Mouse (Mus musculus) lung, postnatal 14 days (tissue): ENCODE measurements around the gene Slc16a12.

Experiments used
- DNase-seq: peaks from one replicate; pipeline ENCODE4 v3.0.0; 2021

Gene Slc16a12

GRCm38 (mm10) chr19:34726254-34726962 is 20.7 kb downstream of the Slc16a12 start:
- no peak for DNase-seq

GRCm38 (mm10) chr19:34725418-34725817 is 21.7 kb downstream of the Slc16a12 start:
- no peak for DNase-seq

GRCm38 (mm10) chr19:34724598-34724997 is 22.5 kb downstream of the Slc16a12 start:
- DNase-seq: no peak

- DNase-seq: no peak
Measured at GRCm38 (mm10) chr19:34722541-34722940, 24.5 kb downstream of the Slc16a12 start.

GRCm38 (mm10) chr19:34720130-34720529 is 27.0 kb downstream of the Slc16a12 start:
- DNase-seq: no peak

- no peak for DNase-seq
Measured at GRCm38 (mm10) chr19:34718963-34719362, 28.1 kb downstream of the Slc16a12 start.

- DNase-seq: no peak
Measured at GRCm38 (mm10) chr19:34718478-34718877, 28.6 kb downstream of the Slc16a12 start.

GRCm38 (mm10) chr19:34715895-34716294 is 31.2 kb downstream of the Slc16a12 start:
- no peak for DNase-seq

GRCm38 (mm10) chr19:34714250-34714666 is 32.8 kb downstream of the Slc16a12 start:
- no peak for DNase-seq

GRCm38 (mm10) chr19:34712050-34712449 is 35.0 kb downstream of the Slc16a12 start:
- DNase-seq: no peak

GRCm38 (mm10) chr19:34708221-34708620 is 38.9 kb downstream of the Slc16a12 start:
- DNase-seq: no peak

- DNase-seq: no peak
Measured at GRCm38 (mm10) chr19:34707571-34707970, 39.5 kb downstream of the Slc16a12 start.

GRCm38 (mm10) chr19:34706261-34706660 is 40.8 kb downstream of the Slc16a12 start:
- DNase-seq: peak; percentile 61

- DNase-seq: no peak
Measured at GRCm38 (mm10) chr19:34705141-34705540, 41.9 kb downstream of the Slc16a12 start.

- DNase-seq: no peak
Measured at GRCm38 (mm10) chr19:34699300-34699699, 47.8 kb downstream of the Slc16a12 start.

- DNase-seq: no peak
Measured at GRCm38 (mm10) chr19:34698852-34699251, 48.2 kb downstream of the Slc16a12 start.

- DNase-seq: no peak
Measured at GRCm38 (mm10) chr19:34698432-34698831, 48.7 kb downstream of the Slc16a12 start.

GRCm38 (mm10) chr19:34697461-34697860 is 49.6 kb downstream of the Slc16a12 start:
- no peak for DNase-seq

- DNase-seq: peak; percentile 19
Measured at GRCm38 (mm10) chr19:34696352-34696986, 50.6 kb downstream of the Slc16a12 start.

GRCm38 (mm10) chr19:34691402-34691801 is 55.7 kb downstream of the Slc16a12 start:
- no peak for DNase-seq

GRCm38 (mm10) chr19:34685530-34685929 is 61.6 kb downstream of the Slc16a12 start:
- no peak for DNase-seq

- DNase-seq: peak; percentile 65
Measured at GRCm38 (mm10) chr19:34684857-34685256, 62.2 kb downstream of the Slc16a12 start.

GRCm38 (mm10) chr19:34678428-34678827 is 68.7 kb downstream of the Slc16a12 start:
- DNase-seq: no peak

GRCm38 (mm10) chr19:34673476-34673875 is 73.6 kb downstream of the Slc16a12 start:
- peak; percentile 58 for DNase-seq

GRCm38 (mm10) chr19:34666127-34666526 is 81.0 kb downstream of the Slc16a12 start:
- DNase-seq: peak; percentile 82
